In the genomic region with DNA sequence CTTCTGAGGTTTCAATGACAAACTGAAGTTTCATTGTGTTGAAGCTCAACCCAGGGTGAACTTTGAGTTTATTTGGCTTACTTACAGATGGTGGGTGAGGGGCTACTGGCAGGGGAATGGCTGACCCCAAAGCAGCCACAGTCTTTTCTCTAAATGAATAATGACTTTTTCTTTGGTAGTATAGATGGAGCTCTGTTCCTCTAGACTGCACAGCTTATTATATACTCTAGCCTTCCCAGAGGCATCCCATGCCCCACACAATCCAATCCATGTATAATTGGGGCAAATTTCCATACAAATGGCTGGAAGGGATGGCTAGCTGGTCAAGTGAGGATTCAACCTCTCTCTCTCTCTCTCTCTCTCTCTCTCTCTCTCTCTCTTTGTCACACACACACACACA, we compare ENCODE assay signal across 29 mouse cellular contexts. TPM values are rescaled to one million over a fixed set of nuclear protein-coding genes. Genes with fewer than 3 reads are reported as not detected.
DNase-seq lines count a peak whose midpoint lies in the region; ATAC-seq and TF ChIP-seq lines count a peak whose summit lies in the region.
"Had no signal": no experiment of that assay in that cellular context is flagged by ENCODE, and none has a peak within 500 bp of the region (broad histone marks: within the 10 kb centered on the region; RNA-seq: fewer than 3 reads in every experiment).

No protein-coding gene starts in this region.

- H3K9ac ChIP-seq in liver, postnatal 0 days (replicated peaks), result no peak overlapping the region
- no peak overlapping the region for H3K9ac ChIP-seq in stomach, embryonic 14.5 days (replicated peaks; ENCODE audit: low read depth, low read length)
- H3K9ac ChIP-seq in stomach, postnatal 0 days (ENCODE audit: low read length), result no peak overlapping the region
- no peak overlapping the region for H3K9ac ChIP-seq in stomach, embryonic 16.5 days (ENCODE audit: low read length)
- H3K9ac ChIP-seq: embryonic facial prominence, embryonic 13.5 days; forebrain, embryonic 13.5 days; forebrain, embryonic 15.5 days; forebrain, postnatal 0 days had no signal

- H3K27ac ChIP-seq in liver, postnatal 0 days (ENCODE audit: low read depth), result no peak overlapping the region
- peak overlapping the region; percentile 52 for H3K27ac ChIP-seq in stomach, embryonic 14.5 days (ENCODE audit: low read length)
- H3K27ac ChIP-seq in stomach, postnatal 0 days (replicated peaks), result no peak overlapping the region
- peak overlapping the region; percentile 21; the same call in 1 of the 2 replicates for H3K27ac ChIP-seq in stomach, embryonic 16.5 days (ENCODE audit: low read length)
- H3K27ac ChIP-seq: embryonic facial prominence, embryonic 13.5 days; forebrain, embryonic 13.5 days; forebrain, embryonic 15.5 days had no signal

- H3K36me3 ChIP-seq in liver, postnatal 0 days (replicated peaks; ENCODE audit: insufficient read depth, low read length), result no peaks in the 10 kb centered on the region
- no peaks in the 10 kb centered on the region for H3K36me3 ChIP-seq in stomach, embryonic 14.5 days (ENCODE audit: control insufficient read depth, insufficient read depth, low read length)
- no peaks in the 10 kb centered on the region for H3K36me3 ChIP-seq in stomach, postnatal 0 days (ENCODE audit: control insufficient read depth, insufficient read depth, low read length)
- no peaks in the 10 kb centered on the region for H3K36me3 ChIP-seq in stomach, embryonic 16.5 days (ENCODE audit: control insufficient read depth, insufficient read depth, low read length)
- H3K36me3 ChIP-seq: embryonic facial prominence, embryonic 13.5 days; forebrain, embryonic 15.5 days had no signal

- intact Hi-C loops in heart, postnatal 36 days (cut with DNase I), result no loop called here

- H3K27me3 ChIP-seq in liver, postnatal 0 days (ENCODE audit: insufficient read depth, low read length), result no peaks in the 10 kb centered on the region
- H3K27me3 ChIP-seq in stomach, embryonic 14.5 days (ENCODE audit: control insufficient read depth, insufficient read depth, low read length), result no peaks in the 10 kb centered on the region
- H3K27me3 ChIP-seq in stomach, postnatal 0 days (ENCODE audit: control insufficient read depth, insufficient read depth, low read length), result no peaks in the 10 kb centered on the region
- H3K27me3 ChIP-seq in stomach, embryonic 16.5 days (ENCODE audit: control insufficient read depth, insufficient read depth, low read length), result no peaks in the 10 kb centered on the region
- H3K27me3 ChIP-seq: embryonic facial prominence, embryonic 13.5 days; forebrain, embryonic 13.5 days; forebrain, embryonic 15.5 days had no signal

- no peak for ATAC-seq in liver, postnatal 0 days
- ATAC-seq in stomach, embryonic 14.5 days (ENCODE audit: insufficient number of reproducible peaks, insufficient read depth, low FRiP score, low read depth), result no peak
- ATAC-seq in stomach, postnatal 0 days (ENCODE audit: low FRiP score, low TSS enrichment), result no peak; the same call in 1 of the 2 replicates
- ATAC-seq in stomach, embryonic 16.5 days (ENCODE audit: insufficient read depth, low FRiP score), result peak; percentile 21; the same call in 1 of the 2 replicates
- ATAC-seq: forebrain, embryonic 13.5 days; forebrain, embryonic 15.5 days; forebrain, postnatal 0 days had no signal

- H3K4me3 ChIP-seq in liver, postnatal 0 days (ENCODE audit: low read depth, low read length), result no peak overlapping the region
- H3K4me3 ChIP-seq in stomach, embryonic 14.5 days (ENCODE audit: low read depth, low read length), result no peak overlapping the region
- H3K4me3 ChIP-seq in stomach, postnatal 0 days (ENCODE audit: low read depth, low read length), result no peak overlapping the region
- no peak overlapping the region for H3K4me3 ChIP-seq in stomach, embryonic 16.5 days (replicated peaks; ENCODE audit: low read length)
- H3K4me3 ChIP-seq in lung, adult 2 months (replicated peaks; ENCODE audit: extremely low read depth, low read depth, low read length), result no peak overlapping the region
- H3K4me3 ChIP-seq: embryonic facial prominence, embryonic 13.5 days; forebrain, embryonic 13.5 days; forebrain, embryonic 15.5 days had no signal

- DNase-seq in heart, adult 11 months, result peak; percentile 37
- DNase-seq in heart, postnatal 36 days, result no peak
- peak; percentile 1 for DNase-seq in liver, postnatal 0 days
- no peak for DNase-seq in liver
- DNase-seq in stomach, postnatal 0 days (ENCODE audit: low spot score), result no peak
- DNase-seq in lung, adult 2 months, result no peak
- DNase-seq: adrenal gland, adult 2 months; adrenal gland, postnatal 10 days; adrenal gland, postnatal 25 days; cerebellum, adult 11 months; cerebellum, adult 18-20 months; cerebellum, adult 8-10 months; cerebellum, adult 9-11 months; cerebellum, postnatal 14 days; cerebellum, postnatal 36 days; forebrain, postnatal 0 days had no signal

- no peak for TF ChIP-seq EP300 in liver, postnatal 0 days (IDR thresholded peaks at IDR 0.05; ENCODE audit: low read depth)
- no peak for TF ChIP-seq EP300 in stomach, postnatal 0 days (optimal IDR thresholded peaks at IDR 0.05)

- H3K4me2 ChIP-seq in liver, postnatal 0 days (ENCODE audit: low read depth, low read length), result no peak overlapping the region
- no peak overlapping the region for H3K4me2 ChIP-seq in stomach, embryonic 14.5 days (replicated peaks; ENCODE audit: low read depth, low read length)
- H3K4me2 ChIP-seq in stomach, postnatal 0 days (replicated peaks; ENCODE audit: low read depth), result no peak overlapping the region
- no peak overlapping the region for H3K4me2 ChIP-seq in stomach, embryonic 16.5 days (ENCODE audit: low read depth, low read length)
- H3K4me2 ChIP-seq: embryonic facial prominence, embryonic 13.5 days; forebrain, embryonic 13.5 days; forebrain, embryonic 15.5 days had no signal

- H3K4me1 ChIP-seq in liver, postnatal 0 days (ENCODE audit: insufficient read depth), result peaks cover 8% of the 10 kb centered on the region
- H3K4me1 ChIP-seq in stomach, embryonic 14.5 days (ENCODE audit: control insufficient read depth, insufficient read depth, low read length), result no peaks in the 10 kb centered on the region
- no peaks in the 10 kb centered on the region for H3K4me1 ChIP-seq in stomach, postnatal 0 days (replicated peaks; ENCODE audit: control insufficient read depth, insufficient read depth)
- no peaks in the 10 kb centered on the region for H3K4me1 ChIP-seq in stomach, embryonic 16.5 days (ENCODE audit: control insufficient read depth, insufficient read depth, low read length)
- H3K4me1 ChIP-seq in lung, adult 2 months (ENCODE audit: control insufficient read depth, insufficient read depth, low read length), result no peaks in the 10 kb centered on the region
- H3K4me1 ChIP-seq: embryonic facial prominence, embryonic 13.5 days; forebrain, embryonic 13.5 days; forebrain, embryonic 15.5 days had no signal

- no peaks in the 10 kb centered on the region for H3K9me3 ChIP-seq in liver, postnatal 0 days (ENCODE audit: low read length)
- H3K9me3 ChIP-seq in stomach, embryonic 14.5 days (ENCODE audit: control insufficient read depth, low read depth, low read length), result no peaks in the 10 kb centered on the region
- no peaks in the 10 kb centered on the region for H3K9me3 ChIP-seq in stomach, postnatal 0 days (ENCODE audit: control insufficient read depth, low read length)
- H3K9me3 ChIP-seq in stomach, embryonic 16.5 days (replicated peaks; ENCODE audit: control insufficient read depth, low read length), result no peaks in the 10 kb centered on the region
- H3K9me3 ChIP-seq: embryonic facial prominence, embryonic 13.5 days; forebrain, embryonic 13.5 days; forebrain, embryonic 15.5 days had no signal

- TF ChIP-seq POLR2A in lung, adult 2 months (IDR thresholded peaks at IDR 0.05; ENCODE audit: borderline replicate concordance, extremely low read depth, low read depth, low read length), result no peak

- TF ChIP-seq CTCF in liver, postnatal 0 days (IDR thresholded peaks at IDR 0.05; ENCODE audit: low read depth), result no peak
- no peak for TF ChIP-seq CTCF in stomach, postnatal 0 days (IDR thresholded peaks at IDR 0.05; ENCODE audit: low read depth)
- no peak for TF ChIP-seq CTCF in lung, adult 2 months (IDR thresholded peaks at IDR 0.05; ENCODE audit: insufficient read depth, low read length)

RNA-seq across cellular contexts. Expression of a gene that starts 4.1 kb away (rescaled TPM):
- total RNA-seq in heart, postnatal 36 days (2021), result not detected
- not detected in 2 replicates for polyA plus RNA-seq in liver, postnatal 0 days (2015; fragmentation: Nextera tagmentation; extraction: Ambion mirVana)
- not detected in 2 replicates for polyA plus RNA-seq in stomach, embryonic 14.5 days (2014; fragmentation: Nextera tagmentation; extraction: Ambion mirVana)
- 0.10 TPM in 1 of 2 replicates, not detected in the other for polyA plus RNA-seq in stomach, postnatal 0 days (2015; fragmentation: Nextera tagmentation; extraction: Ambion mirVana)
- polyA plus RNA-seq in stomach, embryonic 16.5 days (2015; fragmentation: Nextera tagmentation; extraction: Ambion mirVana), result not detected in 2 replicates
- polyA plus RNA-seq in lung, adult 2 months (2012; rRNA removed), result not detected in 2 replicates
- total RNA-seq: adrenal gland, adult 2 months; adrenal gland, postnatal 10 days; adrenal gland, postnatal 25 days; adrenal gland, postnatal 4 days; common myeloid progenitor, adult 5-6 weeks; ES-E14; forebrain, postnatal 0 days; MEL had no signal
- polyA plus RNA-seq: adrenal gland, adult 2 months; brain, embryonic 14.5 days; C2C12; embryonic facial prominence, embryonic 11.5 days; embryonic facial prominence, embryonic 13.5 days; forebrain, embryonic 11.5 days; forebrain, embryonic 13.5 days; forebrain, embryonic 15.5 days; forebrain, postnatal 0 days had no signal

RNA-seq across cellular contexts. Expression of a gene that starts 4.2 kb away (rescaled TPM):
- not detected for total RNA-seq in heart, postnatal 36 days (2021)
- not detected in 2 replicates for polyA plus RNA-seq in liver, postnatal 0 days (2015; fragmentation: Nextera tagmentation; extraction: Ambion mirVana)
- polyA plus RNA-seq in stomach, embryonic 14.5 days (2014; fragmentation: Nextera tagmentation; extraction: Ambion mirVana), result not detected in 2 replicates
- polyA plus RNA-seq in stomach, postnatal 0 days (2015; fragmentation: Nextera tagmentation; extraction: Ambion mirVana), result not detected in 2 replicates
- not detected in 2 replicates for polyA plus RNA-seq in stomach, embryonic 16.5 days (2015; fragmentation: Nextera tagmentation; extraction: Ambion mirVana)
- polyA plus RNA-seq in lung, adult 2 months (2012; rRNA removed), result not detected in 2 replicates
- total RNA-seq: adrenal gland, adult 2 months; adrenal gland, postnatal 10 days; adrenal gland, postnatal 25 days; adrenal gland, postnatal 4 days; common myeloid progenitor, adult 5-6 weeks; ES-E14; forebrain, postnatal 0 days; MEL had no signal
- polyA plus RNA-seq: adrenal gland, adult 2 months; brain, embryonic 14.5 days; C2C12; embryonic facial prominence, embryonic 11.5 days; embryonic facial prominence, embryonic 13.5 days; forebrain, embryonic 11.5 days; forebrain, embryonic 13.5 days; forebrain, embryonic 15.5 days; forebrain, postnatal 0 days had no signal

RNA-seq across cellular contexts. Expression of a gene that starts 35.7 kb away (rescaled TPM):
- not detected for total RNA-seq in heart, postnatal 36 days (2021)
- polyA plus RNA-seq in liver, postnatal 0 days (2015; fragmentation: Nextera tagmentation; extraction: Ambion mirVana), result 745 and 764 TPM in 2 replicates
- not detected in 2 replicates for polyA plus RNA-seq in stomach, embryonic 14.5 days (2014; fragmentation: Nextera tagmentation; extraction: Ambion mirVana)
- 1.1 and 1.5 TPM in 2 replicates for polyA plus RNA-seq in stomach, postnatal 0 days (2015; fragmentation: Nextera tagmentation; extraction: Ambion mirVana)
- polyA plus RNA-seq in stomach, embryonic 16.5 days (2015; fragmentation: Nextera tagmentation; extraction: Ambion mirVana), result 0.61 and 0.87 TPM in 2 replicates
- polyA plus RNA-seq in lung, adult 2 months (2012; rRNA removed), result 1.1 and 1.2 TPM in 2 replicates
- total RNA-seq: common myeloid progenitor, adult 5-6 weeks; ES-E14; forebrain, postnatal 0 days; MEL had no signal
- polyA plus RNA-seq: brain, embryonic 14.5 days; C2C12; embryonic facial prominence, embryonic 11.5 days; forebrain, embryonic 11.5 days; forebrain, embryonic 13.5 days; forebrain, embryonic 15.5 days; forebrain, postnatal 0 days had no signal

RNA-seq across cellular contexts. Expression of a gene that starts 36.0 kb away (rescaled TPM):
- total RNA-seq in heart, postnatal 36 days (2021), result not detected
- not detected in 2 replicates for polyA plus RNA-seq in liver, postnatal 0 days (2015; fragmentation: Nextera tagmentation; extraction: Ambion mirVana)
- not detected in 2 replicates for polyA plus RNA-seq in stomach, embryonic 14.5 days (2014; fragmentation: Nextera tagmentation; extraction: Ambion mirVana)
- not detected in 2 replicates for polyA plus RNA-seq in stomach, postnatal 0 days (2015; fragmentation: Nextera tagmentation; extraction: Ambion mirVana)
- polyA plus RNA-seq in stomach, embryonic 16.5 days (2015; fragmentation: Nextera tagmentation; extraction: Ambion mirVana), result not detected in 2 replicates
- polyA plus RNA-seq in lung, adult 2 months (2012; rRNA removed), result not detected in 2 replicates
- total RNA-seq: adrenal gland, adult 2 months; adrenal gland, postnatal 10 days; adrenal gland, postnatal 25 days; adrenal gland, postnatal 4 days; common myeloid progenitor, adult 5-6 weeks; ES-E14; forebrain, postnatal 0 days; MEL had no signal
- polyA plus RNA-seq: adrenal gland, adult 2 months; brain, embryonic 14.5 days; C2C12; embryonic facial prominence, embryonic 11.5 days; embryonic facial prominence, embryonic 13.5 days; forebrain, embryonic 11.5 days; forebrain, embryonic 13.5 days; forebrain, embryonic 15.5 days; forebrain, postnatal 0 days had no signal

RNA-seq across cellular contexts. Expression of a gene that starts 54.1 kb away (rescaled TPM):
- total RNA-seq in heart, postnatal 36 days (2021), result under 1 TPM; 0.33 to 0.35 TPM
- polyA plus RNA-seq in liver, postnatal 0 days (2015; fragmentation: Nextera tagmentation; extraction: Ambion mirVana), result 0.22 and 0.26 TPM in 2 replicates
- polyA plus RNA-seq in stomach, embryonic 14.5 days (2014; fragmentation: Nextera tagmentation; extraction: Ambion mirVana), result 0.39 and 0.55 TPM in 2 replicates
- 0.92 TPM in 2 replicates for polyA plus RNA-seq in stomach, postnatal 0 days (2015; fragmentation: Nextera tagmentation; extraction: Ambion mirVana)
- polyA plus RNA-seq in stomach, embryonic 16.5 days (2015; fragmentation: Nextera tagmentation; extraction: Ambion mirVana), result 0.56 and 1.1 TPM in 2 replicates
- polyA plus RNA-seq in lung, adult 2 months (2012; rRNA removed), result 0.03 and 0.33 TPM in 2 replicates
- total RNA-seq: common myeloid progenitor, adult 5-6 weeks; MEL had no signal
- polyA plus RNA-seq: C2C12; embryonic facial prominence, embryonic 11.5 days; forebrain, embryonic 11.5 days had no signal

Comparison
In these comparisons a context has a peak if more than half of its experiments do, and no peak if none do; other contexts are left out.
1. DNase-seq: peak in heart, adult 11 months (single experiment) and liver, postnatal 0 days (single experiment); none in heart, postnatal 36 days (0 of 2), liver (single experiment), stomach, postnatal 0 days (single experiment) and lung, adult 2 months (single experiment).
2. H3K27ac ChIP-seq: peak in stomach, embryonic 14.5 days (single experiment) and stomach, embryonic 16.5 days (single experiment); none in liver, postnatal 0 days (single experiment) and stomach, postnatal 0 days (single experiment).
3. RNA of a gene that starts 35.7 kb away (polyA plus RNA-seq): 745 to 764 TPM in liver, postnatal 0 days; 1.1 to 1.5 TPM in stomach, postnatal 0 days, 1.1 to 1.2 TPM in lung, adult 2 months, 0.61 to 0.87 TPM in stomach, embryonic 16.5 days and not detected in stomach, embryonic 14.5 days; every median in the first group is over 100 times any median in the second.